Mouse (Mus musculus) liver, embryonic 14.5 days (tissue): ENCODE measurements around the gene Slx4ip.

Source experiments
- CTCF ChIP-seq: IDR thresholded peaks from 2 replicates; pipeline ENCODE4 v1.5.1; 2016; ENCODE audit warnings: antibody characterized with exemption, low read depth, control low read depth
- EP300 ChIP-seq: IDR thresholded peaks from 2 replicates; pipeline ENCODE4 v1.6.1; 2016; ENCODE audit warnings: antibody characterized with exemption, low read depth

- TF ChIP-seq EP300 (no peak), CTCF (no peak)
Observed at GRCm38 (mm10) chr2:137085257-137085656, 194.2 kb downstream of the Slx4ip start.
